Mouse (Mus musculus): ENCODE data around the gene Lck.

DNA sequence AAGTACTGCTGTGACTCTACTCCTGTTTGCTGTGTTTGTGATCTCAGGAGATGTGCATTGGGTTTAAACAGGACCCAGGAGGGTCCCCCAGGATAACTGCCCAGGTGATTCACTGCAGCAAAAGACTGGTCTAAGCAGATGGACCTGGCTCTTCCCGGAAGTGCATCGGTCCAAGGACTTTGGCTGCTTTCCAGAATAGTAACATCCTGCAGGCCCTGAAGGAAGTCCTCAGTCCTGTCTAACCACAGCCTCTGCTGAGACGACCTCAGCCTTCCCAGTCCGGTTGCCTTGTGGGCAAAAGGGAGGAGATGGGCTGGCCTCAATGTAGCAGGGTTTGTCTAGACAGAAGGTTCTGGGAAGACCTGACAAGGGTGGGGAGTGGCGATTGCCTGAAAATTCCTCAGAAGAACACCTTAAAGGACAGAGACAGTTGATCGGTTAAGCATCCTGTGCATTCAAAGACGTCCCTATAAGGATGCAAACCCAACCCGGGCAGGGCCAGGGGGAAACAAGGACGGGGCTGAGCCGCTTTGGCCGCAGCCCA lies 70.5 kb downstream of the Lck start:
- TF ChIP-seq CTCF (conservative IDR thresholded peaks at IDR 0.05; ENCODE audit: low read length): no peak
- TF ChIP-seq NANOG (IDR thresholded peaks at IDR 0.05; ENCODE audit: borderline replicate concordance, low read length): peak; percentile 57; the same call in 1 of the 2 replicates

Measured in E14TG2a.4 (cell line).